Mouse (Mus musculus): ENCODE results near the gene Rufy2. TPM values are rescaled to one million over a fixed set of nuclear protein-coding genes. Genes with fewer than 3 reads are reported as not detected.

Gene Rufy2
- polyA plus RNA-seq, 1 experiment, result 17.4 TPM

GRCm38 (mm10) chr10:62979667-62980038 lies 370 bp upstream of the Rufy2 start:
- Histone ChIP-seq H3K27ac (ENCODE audit: insufficient read depth, low read depth, low read length) (no peak overlapping the region), H3K4me1 (ENCODE audit: control insufficient read depth, insufficient read depth, low read length) (peaks cover 12% of the 10 kb centered on the region), H3K4me3 (ENCODE audit: insufficient read depth, low read length) (peak overlapping the region; percentile 81)
- no peak for TF ChIP-seq POLR2A (IDR thresholded peaks at IDR 0.05; ENCODE audit: borderline replicate concordance, low read depth, low read length)

DNA sequence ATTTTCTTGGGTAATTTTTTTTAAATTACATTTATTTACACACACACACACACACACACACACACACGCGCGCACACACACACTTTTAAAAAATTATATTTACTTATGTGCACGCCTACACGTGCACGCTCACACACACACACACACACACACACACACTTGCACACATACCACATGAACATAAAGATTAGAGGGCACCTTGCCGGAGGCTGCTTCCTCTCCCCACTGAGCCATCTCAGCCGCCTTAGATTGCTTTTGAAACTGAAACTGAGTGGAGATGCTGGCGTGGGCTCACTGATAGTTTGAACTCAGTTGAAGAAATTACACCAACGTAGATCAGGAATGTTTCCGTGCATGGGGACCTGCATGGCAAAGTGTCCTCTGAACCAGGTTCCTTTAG lies 4.0 kb downstream of the Rufy2 start:
- TF ChIP-seq CTCF (IDR thresholded peaks at IDR 0.05; ENCODE audit: low read depth, low read length), result no peak
- H3K27ac ChIP-seq (ENCODE audit: insufficient read depth, low read depth, low read length), result no peak overlapping the region
- H3K4me3 ChIP-seq (ENCODE audit: insufficient read depth, low read length), result no peak overlapping the region
- peaks cover 10% of the 10 kb centered on the region for H3K4me1 ChIP-seq (ENCODE audit: control insufficient read depth, insufficient read depth, low read length)

GRCm38 (mm10) chr10:62984495-62984894 lies 4.5 kb downstream of the Rufy2 start:
- Histone ChIP-seq H3K27ac (ENCODE audit: insufficient read depth, low read depth, low read length) (no peak overlapping the region), H3K4me1 (ENCODE audit: control insufficient read depth, insufficient read depth, low read length) (peaks cover 6% of the 10 kb centered on the region), H3K4me3 (ENCODE audit: insufficient read depth, low read length) (no peak overlapping the region)
- no peak for TF ChIP-seq CTCF (IDR thresholded peaks at IDR 0.05; ENCODE audit: low read depth, low read length)
- no peak for TF ChIP-seq POLR2A (IDR thresholded peaks at IDR 0.05; ENCODE audit: borderline replicate concordance, low read depth, low read length)

- H3K27ac ChIP-seq (ENCODE audit: insufficient read depth, low read depth, low read length), result no peak overlapping the region
- H3K4me3 ChIP-seq (ENCODE audit: insufficient read depth, low read length), result no peak overlapping the region
- TF ChIP-seq POLR2A (IDR thresholded peaks at IDR 0.05; ENCODE audit: borderline replicate concordance, low read depth, low read length) (no peak), CTCF (IDR thresholded peaks at IDR 0.05; ENCODE audit: low read depth, low read length) (peak; percentile 63)
- no peaks in the 10 kb centered on the region for H3K4me1 ChIP-seq (ENCODE audit: control insufficient read depth, insufficient read depth, low read length)
Observed at GRCm38 (mm10) chr10:62987341-62987740, 7.3 kb downstream of the Rufy2 start.

GRCm38 (mm10) chr10:62990636-62991035 lies 10.6 kb downstream of the Rufy2 start:
- Histone ChIP-seq H3K27ac (ENCODE audit: insufficient read depth, low read depth, low read length) (no peak overlapping the region), H3K4me3 (ENCODE audit: insufficient read depth, low read length) (no peak overlapping the region), H3K4me1 (ENCODE audit: control insufficient read depth, insufficient read depth, low read length) (no peaks in the 10 kb centered on the region)
- no peak for TF ChIP-seq CTCF (IDR thresholded peaks at IDR 0.05; ENCODE audit: low read depth, low read length)
- no peak for TF ChIP-seq POLR2A (IDR thresholded peaks at IDR 0.05; ENCODE audit: borderline replicate concordance, low read depth, low read length)

- TF ChIP-seq POLR2A (IDR thresholded peaks at IDR 0.05; ENCODE audit: borderline replicate concordance, low read depth, low read length) (no peak), CTCF (IDR thresholded peaks at IDR 0.05; ENCODE audit: low read depth, low read length) (no peak)
- H3K4me1 ChIP-seq (ENCODE audit: control insufficient read depth, insufficient read depth, low read length), result no peaks in the 10 kb centered on the region
- H3K4me3 ChIP-seq (ENCODE audit: insufficient read depth, low read length), result no peak overlapping the region
- H3K27ac ChIP-seq (ENCODE audit: insufficient read depth, low read depth, low read length), result no peak overlapping the region
Observed at GRCm38 (mm10) chr10:62993991-62994390, 14.0 kb downstream of the Rufy2 start.

GRCm38 (mm10) chr10:63000584-63000983 lies 20.6 kb downstream of the Rufy2 start:
- no peak overlapping the region for H3K4me3 ChIP-seq (ENCODE audit: insufficient read depth, low read length)
- TF ChIP-seq CTCF (IDR thresholded peaks at IDR 0.05; ENCODE audit: low read depth, low read length) (no peak), POLR2A (IDR thresholded peaks at IDR 0.05; ENCODE audit: borderline replicate concordance, low read depth, low read length) (no peak)
- H3K27ac ChIP-seq (ENCODE audit: insufficient read depth, low read depth, low read length), result no peak overlapping the region
- no peaks in the 10 kb centered on the region for H3K4me1 ChIP-seq (ENCODE audit: control insufficient read depth, insufficient read depth, low read length)

DNA sequence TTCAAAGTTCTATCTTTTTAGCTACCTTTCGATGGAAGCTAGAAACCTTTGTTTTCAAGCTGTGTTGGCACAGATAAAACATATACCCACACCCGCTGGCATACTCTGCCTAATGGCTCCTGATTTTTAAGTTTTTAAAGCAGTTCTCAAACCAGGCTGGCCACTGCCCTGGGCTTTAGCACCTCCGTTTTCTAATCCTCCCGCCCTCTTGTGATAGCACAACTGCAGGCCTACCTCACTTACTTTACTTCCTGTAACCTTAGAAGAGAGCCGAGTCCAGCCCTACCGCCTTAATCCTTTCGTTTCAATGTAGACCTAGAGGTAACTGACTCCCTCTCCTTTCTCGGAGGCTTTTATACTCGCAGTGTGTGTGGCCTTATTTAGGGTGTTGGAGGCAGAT lies 23.2 kb downstream of the Rufy2 start:
- Histone ChIP-seq H3K27ac (ENCODE audit: insufficient read depth, low read depth, low read length) (no peak overlapping the region), H3K4me1 (ENCODE audit: control insufficient read depth, insufficient read depth, low read length) (no peaks in the 10 kb centered on the region), H3K4me3 (ENCODE audit: insufficient read depth, low read length) (no peak overlapping the region)
- TF ChIP-seq POLR2A (IDR thresholded peaks at IDR 0.05; ENCODE audit: borderline replicate concordance, low read depth, low read length) (no peak), CTCF (IDR thresholded peaks at IDR 0.05; ENCODE audit: low read depth, low read length) (no peak)

DNA sequence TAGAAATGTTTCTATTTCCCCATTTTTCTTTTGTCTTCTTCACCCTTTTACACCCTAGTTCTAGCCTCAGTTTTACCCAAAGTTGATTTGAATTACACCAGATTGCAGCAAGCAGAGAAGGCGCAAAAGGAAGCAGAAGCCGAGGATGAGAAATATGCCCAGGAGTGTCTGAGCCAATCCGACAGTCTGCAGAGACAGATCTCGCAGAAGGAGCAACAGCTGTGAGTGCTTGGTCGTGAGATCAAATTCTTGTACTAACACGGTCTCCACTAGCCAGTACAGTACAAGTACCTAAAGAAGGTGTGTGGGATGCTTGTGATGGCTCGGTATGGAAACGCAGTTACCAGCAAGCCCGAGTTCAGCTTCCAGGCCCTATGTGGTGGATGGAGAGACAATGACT lies 24.5 kb downstream of the Rufy2 start:
- Histone ChIP-seq H3K27ac (ENCODE audit: insufficient read depth, low read depth, low read length) (no peak overlapping the region), H3K4me3 (ENCODE audit: insufficient read depth, low read length) (no peak overlapping the region), H3K4me1 (ENCODE audit: control insufficient read depth, insufficient read depth, low read length) (peaks cover 3% of the 10 kb centered on the region)
- no peak for TF ChIP-seq POLR2A (IDR thresholded peaks at IDR 0.05; ENCODE audit: borderline replicate concordance, low read depth, low read length)

GRCm38 (mm10) chr10:63008193-63008592 lies 28.2 kb downstream of the Rufy2 start:
- H3K27ac ChIP-seq (ENCODE audit: insufficient read depth, low read depth, low read length), result no peak overlapping the region
- TF ChIP-seq POLR2A (IDR thresholded peaks at IDR 0.05; ENCODE audit: borderline replicate concordance, low read depth, low read length) (no peak), CTCF (IDR thresholded peaks at IDR 0.05; ENCODE audit: low read depth, low read length) (no peak)
- H3K4me3 ChIP-seq (ENCODE audit: insufficient read depth, low read length), result no peak overlapping the region
- H3K4me1 ChIP-seq (ENCODE audit: control insufficient read depth, insufficient read depth, low read length), result peaks cover 10% of the 10 kb centered on the region

DNA sequence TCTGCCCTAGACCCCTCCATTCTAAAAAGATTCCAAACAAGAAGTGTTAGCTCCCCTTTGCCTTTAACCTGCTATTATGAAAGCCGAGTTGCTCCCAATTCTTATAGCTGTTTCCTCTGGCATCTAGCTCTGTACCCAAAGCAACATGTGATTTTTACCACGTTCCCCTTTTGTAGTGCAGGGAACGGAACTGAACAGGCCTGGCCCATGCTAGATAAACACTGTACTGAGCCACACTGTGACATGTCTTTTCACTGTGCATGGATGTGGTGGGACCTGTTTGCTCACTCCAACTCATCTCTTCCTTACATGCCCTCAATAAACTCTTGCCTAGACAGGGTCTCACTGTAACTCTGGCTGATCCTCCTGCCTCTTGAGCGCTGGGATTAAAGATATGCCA lies 30.2 kb downstream of the Rufy2 start:
- TF ChIP-seq CTCF (IDR thresholded peaks at IDR 0.05; ENCODE audit: low read depth, low read length), result no peak
- Histone ChIP-seq H3K4me1 (ENCODE audit: control insufficient read depth, insufficient read depth, low read length) (peaks cover 10% of the 10 kb centered on the region), H3K4me3 (ENCODE audit: insufficient read depth, low read length) (no peak overlapping the region), H3K27ac (ENCODE audit: insufficient read depth, low read depth, low read length) (peak overlapping the region; percentile 32; the same call in 1 of the 2 replicates)

Measured in bone marrow macrophage, adult 2 months (primary cell).